Mouse (Mus musculus) embryonic fibroblast, embryonic 13.5 days (primary cell): Measurements from ENCODE around the gene Gm42906. TPM values are rescaled to one million over a fixed set of nuclear protein-coding genes. Genes with fewer than 3 reads are reported as not detected.

ENCODE experiments used
- H3K27ac ChIP-seq: 2 replicates; pipeline ENCODE4 v1.5.1; 2012; ENCODE audit warnings: low read length, control low read depth, inconsistent platforms; ENCODE audit not compliant: insufficient read depth
- H3K4me1 ChIP-seq: 2 replicates; pipeline ENCODE4 v1.6.1; 2011; ENCODE audit warnings: low read length; ENCODE audit not compliant: control insufficient read depth, insufficient read depth
- H3K4me3 ChIP-seq: 2 replicates; pipeline ENCODE4 v1.5.1; 2011; ENCODE audit warnings: mild to moderate bottlenecking, control low read depth, low read length; ENCODE audit not compliant: insufficient read depth
- CTCF ChIP-seq: IDR thresholded peaks from 2 replicates; pipeline ENCODE4 v1.5.1; 2011; ENCODE audit warnings: mild to moderate bottlenecking, control low read depth, low read length, moderate library complexity, borderline replicate concordance; ENCODE audit not compliant: insufficient read depth
- POLR2A ChIP-seq: IDR thresholded peaks from 2 replicates; pipeline ENCODE4 v1.6.1; 2011; ENCODE audit warnings: low read depth, mild to moderate bottlenecking, control low read depth, low read length, moderate library complexity
- polyA plus RNA-seq: library from polyadenylated mRNA; stranded (reverse); fragments of >200 nt; gene quantifications from 2 replicates; pipeline ENCODE4 v1.2.4, GENCODE M21; 2011; ENCODE audit warnings: low read depth; ENCODE audit not compliant: missing spikeins, insufficient read length

Gene Gm42906
- polyA plus RNA-seq, 1 experiment = not detected

DNA sequence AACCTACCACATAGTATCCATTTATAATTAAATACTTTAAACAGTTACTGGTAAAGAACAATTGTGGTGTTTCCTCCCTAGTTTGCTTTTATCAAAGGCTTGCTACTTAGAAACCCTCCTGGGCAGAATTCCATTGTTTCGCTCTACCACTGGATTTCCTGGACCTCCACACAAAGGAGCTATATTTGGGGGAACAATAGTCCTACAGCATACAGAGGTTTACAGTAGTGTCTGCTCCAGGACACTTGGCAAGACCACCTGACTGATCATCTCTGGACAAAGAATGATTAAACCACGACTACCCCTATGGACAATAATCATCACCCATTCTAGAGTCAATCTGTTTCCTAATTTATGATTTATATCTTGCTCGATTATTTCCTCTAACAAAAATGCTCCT lies 228.7 kb downstream of the Gm42906 start:
- H3K27ac ChIP-seq = no peak overlapping the region
- H3K4me1 ChIP-seq = peaks cover 16% of the 10 kb centered on the region
- no peak overlapping the region for H3K4me3 ChIP-seq
- no peak for TF ChIP-seq CTCF
- no peak for TF ChIP-seq POLR2A

- Histone ChIP-seq H3K4me1 (peaks cover 25% of the 10 kb centered on the region), H3K27ac (no peak overlapping the region)
- no peak for TF ChIP-seq CTCF
- no peak for TF ChIP-seq POLR2A
Observed at GRCm38 (mm10) chr5:151196603-151197272, 231.2 kb downstream of the Gm42906 start.

GRCm38 (mm10) chr5:151193885-151194520 lies 234.0 kb downstream of the Gm42906 start:
- no peak overlapping the region for H3K4me3 ChIP-seq
- TF ChIP-seq POLR2A (no peak), CTCF (no peak)
- H3K27ac ChIP-seq = no peak overlapping the region
- H3K4me1 ChIP-seq = peaks cover 28% of the 10 kb centered on the region

More at GRCm38 (mm10) chr5:151196603-151197272, 231.2 kb downstream of the Gm42906 start:
- no peak overlapping the region for H3K4me3 ChIP-seq

DNA sequence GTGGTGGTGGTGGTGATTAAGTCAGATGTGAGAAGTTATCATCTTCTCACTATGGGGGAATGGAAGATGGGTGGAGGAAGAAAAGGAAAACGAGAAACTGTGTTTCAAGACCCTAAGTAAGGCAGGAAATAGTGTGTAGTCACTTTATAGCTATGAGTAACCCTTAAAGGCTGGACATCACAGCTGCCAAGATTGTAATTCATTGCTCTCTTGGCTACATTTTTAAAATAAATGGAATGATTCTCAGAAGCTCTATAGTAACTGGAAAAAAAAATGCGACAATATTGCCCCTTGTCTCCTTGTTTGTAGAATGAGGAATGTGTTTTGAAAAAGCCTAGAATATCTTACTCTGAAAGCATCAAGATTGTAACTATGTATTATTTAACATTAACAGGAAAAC lies 235.7 kb downstream of the Gm42906 start:
- Histone ChIP-seq H3K4me1 (peaks cover 27% of the 10 kb centered on the region), H3K27ac (peak overlapping the region; percentile 98), H3K4me3 (no peak overlapping the region)
- no peak for TF ChIP-seq CTCF
- no peak for TF ChIP-seq POLR2A

GRCm38 (mm10) chr5:151190764-151191163 lies 237.2 kb downstream of the Gm42906 start:
- peaks cover 27% of the 10 kb centered on the region for H3K4me1 ChIP-seq
- peak overlapping the region; percentile 98; the same call in 1 of the 2 replicates for H3K27ac ChIP-seq
- TF ChIP-seq CTCF (no peak), POLR2A (no peak)
- H3K4me3 ChIP-seq = no peak overlapping the region

GRCm38 (mm10) chr5:151189789-151190378 lies 238.1 kb downstream of the Gm42906 start:
- Histone ChIP-seq H3K4me1 (peaks cover 30% of the 10 kb centered on the region), H3K27ac (peak overlapping the region; percentile 60)

DNA sequence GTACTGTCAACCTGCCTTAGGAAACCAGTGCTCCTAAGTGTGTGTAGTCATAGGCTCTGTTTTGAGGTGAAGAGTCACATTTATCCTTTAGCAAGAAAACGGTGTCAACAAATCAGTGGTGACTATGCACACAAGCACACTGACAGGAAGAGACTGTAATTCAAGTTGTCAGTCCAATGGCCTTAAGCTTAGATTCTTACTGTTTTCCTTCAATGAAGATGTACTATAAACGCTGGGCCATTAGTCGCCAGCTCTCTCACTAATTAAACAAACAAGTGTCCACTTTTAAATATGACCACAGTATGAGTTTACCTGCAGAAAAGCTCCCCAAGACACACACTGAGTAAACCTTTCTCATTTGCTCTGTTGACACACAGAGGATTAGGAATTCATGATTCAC lies 238.6 kb downstream of the Gm42906 start:
- TF ChIP-seq CTCF (no peak), POLR2A (no peak)
- Histone ChIP-seq H3K4me1 (peaks cover 29% of the 10 kb centered on the region), H3K27ac (peak overlapping the region; percentile 60), H3K4me3 (peak overlapping the region; percentile 82)

More at GRCm38 (mm10) chr5:151189789-151190378, 238.1 kb downstream of the Gm42906 start:
- no peak for TF ChIP-seq CTCF
- peak; percentile 70; the same call in 1 of the 2 replicates for TF ChIP-seq POLR2A
- peak overlapping the region; percentile 82 for H3K4me3 ChIP-seq

DNA sequence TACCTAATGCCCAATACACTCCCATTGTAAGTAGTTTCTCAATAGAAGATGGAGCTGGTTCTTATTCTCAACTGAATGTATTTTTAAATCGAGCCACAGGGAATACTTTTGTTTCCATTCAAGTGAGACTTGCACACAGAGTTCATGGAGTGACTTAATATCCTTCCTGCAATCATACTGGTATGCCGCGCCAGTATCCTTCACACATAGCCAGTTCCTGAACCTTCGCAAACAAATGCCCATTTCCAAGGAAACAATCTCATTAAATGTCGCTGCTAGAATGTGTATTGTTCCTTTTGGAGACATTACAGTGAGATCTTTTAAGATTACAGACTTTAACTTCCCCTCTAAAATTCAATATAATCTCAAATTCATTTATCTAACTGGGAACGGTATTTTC lies 239.3 kb downstream of the Gm42906 start:
- Histone ChIP-seq H3K27ac (no peak overlapping the region), H3K4me3 (peak overlapping the region; percentile 51), H3K4me1 (peaks cover 29% of the 10 kb centered on the region)
- TF ChIP-seq POLR2A = no peak
- no peak for TF ChIP-seq CTCF

DNA sequence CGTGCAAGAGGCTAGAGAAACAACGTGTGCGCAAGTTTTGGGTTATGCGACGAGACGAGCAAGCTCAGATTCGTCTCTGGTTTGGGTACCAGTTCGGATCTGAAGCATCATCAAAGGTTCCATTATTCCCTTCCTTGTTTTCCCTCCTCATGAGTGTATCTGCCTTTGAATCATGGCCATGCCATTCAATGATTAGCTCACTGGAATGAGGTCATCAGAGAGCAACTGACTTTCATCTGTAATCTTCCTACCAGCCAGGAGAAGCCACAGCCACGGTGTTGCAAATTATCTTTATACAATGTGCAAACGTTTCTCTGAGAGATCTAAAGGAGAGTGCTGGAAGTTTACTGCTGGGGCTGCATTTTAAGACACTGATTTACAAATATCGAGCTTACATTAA lies 240.6 kb downstream of the Gm42906 start:
- Histone ChIP-seq H3K27ac (no peak overlapping the region), H3K4me3 (peak overlapping the region; percentile 19), H3K4me1 (peaks cover 27% of the 10 kb centered on the region)
- no peak for TF ChIP-seq CTCF
- TF ChIP-seq POLR2A = no peak
